Mouse (Mus musculus) ES-E14 (cell line): Measurements from ENCODE around the gene Thra.

Experiments used
- CHD2 ChIP-seq: IDR thresholded peaks from 2 replicates; pipeline ENCODE4 v1.6.1; 2014; ENCODE audit warnings: mild to moderate bottlenecking, low read depth, low read length, inconsistent platforms
- HCFC1 ChIP-seq: IDR thresholded peaks from 2 replicates; pipeline ENCODE4 v1.6.1; 2012; ENCODE audit warnings: low read length, inconsistent platforms, borderline replicate concordance; ENCODE audit not compliant: insufficient read depth
- MAFK ChIP-seq: IDR thresholded peaks from 2 replicates; pipeline ENCODE4 v1.6.1; 2014; ENCODE audit warnings: mild to moderate bottlenecking, low read depth, low read length, inconsistent platforms; ENCODE audit not compliant: insufficient read depth
- ZC3H11A ChIP-seq: IDR thresholded peaks from 2 replicates; pipeline ENCODE4 v1.6.1; 2012; ENCODE audit warnings: low read depth, mild to moderate bottlenecking, inconsistent platforms, low read length, borderline replicate concordance
- ZNF384 ChIP-seq: IDR thresholded peaks from 2 replicates; pipeline ENCODE4 v1.6.1; 2012; ENCODE audit warnings: low read depth, low read length, inconsistent platforms

GRCm38 (mm10) chr11:98795714-98796514 is 55.5 kb downstream of the Thra start:
- TF ChIP-seq MAFK (no peak), CHD2 (no peak), ZC3H11A (no peak), HCFC1 (no peak), ZNF384 (no peak)
